Mouse (Mus musculus) cerebellum, adult 2 months (tissue): ENCODE results near the gene Ldb2.

Experiments used
- CTCF ChIP-seq: fragments of 200-500 bp; IDR thresholded peaks from 2 replicates; pipeline ENCODE4 v1.5.1; 2011; ENCODE audit warnings: low read depth, mild to moderate bottlenecking, control low read depth, low read length, moderate library complexity, borderline replicate concordance; ENCODE audit not compliant: insufficient read depth
- POLR2A ChIP-seq: fragments of 200-500 bp; IDR thresholded peaks from 2 replicates; pipeline ENCODE4 v1.6.1; 2011; ENCODE audit warnings: low read length, control low read depth, borderline replicate concordance; ENCODE audit not compliant: insufficient read depth

DNA sequence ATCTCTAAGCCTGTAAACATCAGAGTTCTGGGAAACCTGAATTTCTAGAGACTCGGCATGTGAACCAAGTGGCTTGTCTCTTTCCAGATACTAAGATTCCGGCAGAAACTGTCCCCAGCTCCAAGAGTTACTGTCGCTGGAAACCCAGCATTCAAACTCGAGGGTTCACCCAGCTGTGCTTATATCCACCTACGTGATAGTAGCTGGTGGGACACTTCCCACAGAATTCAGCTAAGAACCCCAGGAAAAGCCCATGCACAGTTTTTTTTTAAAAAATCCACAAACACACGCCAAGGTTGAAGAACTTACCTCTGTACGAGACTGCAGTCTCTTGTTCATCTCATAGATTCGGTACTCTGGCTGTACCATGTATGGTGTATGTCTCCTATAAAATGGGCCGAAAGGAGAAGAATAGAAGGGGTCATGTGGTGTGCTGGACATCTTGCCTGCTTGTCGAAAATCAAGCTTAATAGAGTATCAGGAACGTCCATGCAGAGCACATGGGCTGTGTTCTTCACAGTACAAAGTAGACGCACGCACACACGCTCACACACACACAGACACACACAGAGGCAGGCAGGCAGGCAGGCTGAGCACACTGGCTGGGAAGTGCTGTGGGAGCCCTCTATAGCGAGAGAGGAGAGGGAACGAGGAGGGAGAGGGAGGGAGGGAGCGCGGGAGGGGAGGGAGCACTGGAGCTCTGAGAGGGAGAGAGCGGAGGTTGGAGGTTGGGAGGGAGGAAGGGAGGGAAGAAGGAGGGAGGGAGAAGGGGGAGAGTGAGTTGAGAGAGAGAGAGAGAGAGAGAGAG lies at the start of gene Ldb2:
- TF ChIP-seq CTCF (no peak), POLR2A (no peak)
